Mouse (Mus musculus) heart, postnatal 0 days (tissue): ENCODE results near the gene Map9. TPM values are rescaled to one million over a fixed set of nuclear protein-coding genes. Genes with fewer than 3 reads are reported as not detected.

Experiments
- ATAC-seq: fragments of 200-750 bp; cut with Nextera tagmentation; 2 replicates; pipeline ENCODE4 v1.8.0; 2017; ENCODE audit warnings: low read depth, moderate number of reproducible peaks, moderate library complexity; ENCODE audit not compliant: insufficient read depth
- DNase-seq: peaks from one replicate; pipeline ENCODE4 v3.0.0-alpha.2; 2016; ENCODE audit warnings: low spot score
- H3K27ac ChIP-seq: fragments of 300-500 bp; sonication (generic); 2 replicates; pipeline ENCODE4 v1.5.1; 2014; ENCODE audit warnings: low read depth, mild to moderate bottlenecking
- H3K27me3 ChIP-seq: fragments of 300-500 bp; sonication (generic); 2 replicates; pipeline ENCODE4 v1.6.1; 2014; ENCODE audit warnings: low read length, mixed read lengths; ENCODE audit not compliant: control insufficient read depth, insufficient read depth
- H3K36me3 ChIP-seq: fragments of 300-500 bp; sonication (generic); replicated peaks from 2 replicates; pipeline ENCODE4 v1.6.1; 2014; ENCODE audit warnings: low read length, mixed read lengths; ENCODE audit not compliant: control insufficient read depth, insufficient read depth
- H3K4me1 ChIP-seq: fragments of 300-500 bp; sonication (generic); 2 replicates; pipeline ENCODE4 v1.6.1; 2014; ENCODE audit warnings: antibody characterized with exemption; ENCODE audit not compliant: control insufficient read depth, insufficient read depth
- H3K4me2 ChIP-seq: fragments of 300-500 bp; sonication (generic); 2 replicates; pipeline ENCODE4 v1.6.1; 2014; ENCODE audit warnings: low read depth, mild to moderate bottlenecking, low read length, moderate library complexity
- H3K4me3 ChIP-seq: fragments of 300-500 bp; sonication (generic); 2 replicates; pipeline ENCODE4 v1.5.1; 2014; ENCODE audit warnings: low read depth, low read length
- H3K9ac ChIP-seq: fragments of 300-500 bp; sonication (generic); replicated peaks from 2 replicates; pipeline ENCODE4 v1.6.1; 2014; ENCODE audit warnings: low read depth, low read length, mixed read lengths
- H3K9me3 ChIP-seq: fragments of 300-500 bp; sonication (generic); replicated peaks from 2 replicates; pipeline ENCODE4 v1.6.1; 2016; ENCODE audit warnings: low read length; ENCODE audit not compliant: control insufficient read depth
- CTCF ChIP-seq: IDR thresholded peaks from 2 replicates; pipeline ENCODE4 v1.5.1; 2016; ENCODE audit warnings: antibody characterized with exemption, control low read depth, low read depth
- EP300 ChIP-seq: IDR thresholded peaks from 2 replicates; pipeline ENCODE4 v1.6.1; 2016; ENCODE audit warnings: antibody characterized with exemption, low read depth
- WGBS: fragments of 180-500 bp; shearing (Covaris S2); extraction: QIAGEN DNeasy Blood & Tissue Kit; methylation state at CpG from one replicate; pipeline ENCODE4 v1.1.7; 2014; 5-methylcytosine and 5-hydroxymethylcytosine counted together
- polyA plus RNA-seq: library from polyadenylated mRNA; unstranded; fragments of >200 nt; fragmentation: Nextera tagmentation; extraction: Ambion mirVana; gene quantifications from 2 replicates; pipeline ENCODE4 v1.2.1, GENCODE M21; 2015
- total RNA-seq: library from RNA; depleted of rRNA; stranded (reverse); fragments of >200 nt; gene quantifications from 2 replicates; pipeline ENCODE4 v1.2.3, GENCODE M21; 2014; ENCODE audit warnings: low replicate concordance

The Map9 gene
- total and polyA plus RNA-seq, 2 experiments from 2014 or later, result 3.7 to 4.3 TPM

GRCm38 (mm10) chr3:82370439-82371011 is 12.7 kb downstream of the Map9 start:
- H3K4me2 ChIP-seq, result peak overlapping the region; percentile 57
- H3K36me3 ChIP-seq, result no peaks in the 10 kb centered on the region
- TF ChIP-seq EP300, result no peak
- no peak for TF ChIP-seq CTCF
- peak; percentile 60 for DNase-seq
- H3K27ac ChIP-seq, result peak overlapping the region; percentile 94
- WGBS, result 32% methylated on average over 10 of the region's 10 CpGs
- 0 out of 2 replicates have a peak, but pooled peaks cover 11% of the 10 kb centered on the region for H3K4me1 ChIP-seq
- H3K27me3 ChIP-seq, result no peaks in the 10 kb centered on the region
- peak overlapping the region; percentile 42 for H3K9ac ChIP-seq
- peak; percentile 22; the same call in 1 of the 2 replicates for ATAC-seq
- H3K4me3 ChIP-seq, result peak overlapping the region; percentile 37
- H3K9me3 ChIP-seq, result no peaks in the 10 kb centered on the region

GRCm38 (mm10) chr3:82376965-82377364 is 19.1 kb downstream of the Map9 start:
- Histone ChIP-seq H3K27ac (no peak overlapping the region), H3K4me2 (no peak overlapping the region), H3K4me3 (no peak overlapping the region), H3K27me3 (no peaks in the 10 kb centered on the region), H3K36me3 (peaks cover 13% of the 10 kb centered on the region; the same call in 1 of the 2 replicates), H3K9ac (no peak overlapping the region), H3K9me3 (no peaks in the 10 kb centered on the region), H3K4me1 (no peaks in the 10 kb centered on the region)
- ATAC-seq, result no peak
- WGBS, result 66% methylated on average over 14 of the region's 14 CpGs
- no peak for DNase-seq
- TF ChIP-seq EP300 (no peak), CTCF (no peak)

- DNase-seq (no peak), ATAC-seq (no peak)
- no peak overlapping the region for H3K27ac ChIP-seq
- no peak overlapping the region for H3K4me3 ChIP-seq
- no peaks in the 10 kb centered on the region for H3K9me3 ChIP-seq
- H3K4me2 ChIP-seq, result no peak overlapping the region
- H3K27me3 ChIP-seq, result no peaks in the 10 kb centered on the region
- TF ChIP-seq CTCF, result no peak
- no peak for TF ChIP-seq EP300
- H3K9ac ChIP-seq, result no peak overlapping the region
- no peaks in the 10 kb centered on the region for H3K4me1 ChIP-seq
- 79% methylated on average over 11 of the region's 11 CpGs for WGBS
- H3K36me3 ChIP-seq, result peaks cover 13% of the 10 kb centered on the region; the same call in 1 of the 2 replicates
These were observed 24.5 kb downstream of the Map9 start for GRCm38 (mm10) chr3:82382325-82382724.

- DNase-seq, result no peak
- Histone ChIP-seq H3K9ac (no peak overlapping the region), H3K27me3 (no peaks in the 10 kb centered on the region), H3K36me3 (peaks cover 3% of the 10 kb centered on the region; the same call in 1 of the 2 replicates), H3K27ac (no peak overlapping the region), H3K4me1 (no peaks in the 10 kb centered on the region), H3K4me3 (no peak overlapping the region), H3K9me3 (no peaks in the 10 kb centered on the region), H3K4me2 (no peak overlapping the region)
- WGBS, result 88% methylated on average over 8 of the region's 8 CpGs
- ATAC-seq, result no peak
- TF ChIP-seq EP300 (no peak), CTCF (no peak)
These were observed 27.2 kb downstream of the Map9 start for GRCm38 (mm10) chr3:82385091-82385490.

- DNase-seq, result no peak
- Histone ChIP-seq H3K27ac (no peak overlapping the region), H3K36me3 (no peaks in the 10 kb centered on the region), H3K4me1 (no peaks in the 10 kb centered on the region), H3K9ac (no peak overlapping the region), H3K4me2 (no peak overlapping the region), H3K4me3 (no peak overlapping the region), H3K9me3 (no peaks in the 10 kb centered on the region), H3K27me3 (no peaks in the 10 kb centered on the region)
- ATAC-seq, result no peak
- no peak for TF ChIP-seq CTCF
- TF ChIP-seq EP300, result no peak
- 71% methylated on average over 6 of the region's 6 CpGs for WGBS
These were observed 48.0 kb downstream of the Map9 start for GRCm38 (mm10) chr3:82405830-82406229.

- WGBS, result 48% methylated on average over 3 of the region's 3 CpGs
- no peaks in the 10 kb centered on the region for H3K27me3 ChIP-seq
- H3K9ac ChIP-seq, result no peak overlapping the region
- H3K36me3 ChIP-seq, result no peaks in the 10 kb centered on the region
- no peaks in the 10 kb centered on the region for H3K4me1 ChIP-seq
- no peak overlapping the region for H3K4me3 ChIP-seq
- ATAC-seq (no peak), DNase-seq (no peak)
- no peaks in the 10 kb centered on the region for H3K9me3 ChIP-seq
- H3K4me2 ChIP-seq, result no peak overlapping the region
- TF ChIP-seq CTCF (no peak), EP300 (no peak)
- H3K27ac ChIP-seq, result no peak overlapping the region
These were observed 48.5 kb downstream of the Map9 start for GRCm38 (mm10) chr3:82406336-82406735.
